In genomic region chr5:24030579-24030969, GRCm38 (mm10) we compare ENCODE assay signal across 8 mouse cellular contexts. TPM values are rescaled to one million over a fixed set of nuclear protein-coding genes. Genes with fewer than 3 reads are reported as not detected.
DNase-seq lines count a peak whose midpoint lies in the region; ATAC-seq and TF ChIP-seq lines count a peak whose summit lies in the region.

TSS of gene Fam126a (minus strand) at chr5:24030690.

- intact Hi-C loops in heart, adult 2 months (cut with DNase I) = loop anchor here (2.0 kb wide), 2 partner anchors 22 to 36 kb away; no protein-coding TSS in a partner anchor

- peak; percentile 94 for DNase-seq in 3134 (ENCODE audit: extremely low read depth, insufficient read length, low spot score)
- DNase-seq in adrenal gland, postnatal 36 days = peak; percentile 96 to 98
- DNase-seq in heart, adult 2 months = peak; percentile 94 to 97
- DNase-seq in kidney, adult 8-10 months = peak; percentile 92 to 95
- DNase-seq in limb, embryonic 14.5 days (ENCODE audit: low spot score) = peak; percentile 97
- DNase-seq in midbrain, postnatal 0 days (ENCODE audit: low spot score) = peak; percentile 98
- peak; percentile 90 to 91 for DNase-seq in spleen, postnatal 14 days (ENCODE audit: low spot score in 2 of 2)

- H3K4me3 ChIP-seq in embryonic facial prominence, embryonic 13.5 days = peak within 1 kb of the TSS; percentile 91
- peak within 1 kb of the TSS; percentile 73 for H3K4me3 ChIP-seq in heart, adult 2 months
- H3K4me3 ChIP-seq in limb, embryonic 14.5 days (replicated peaks; ENCODE audit: low read length) = peak within 1 kb of the TSS; percentile 88
- peak within 1 kb of the TSS; percentile 69 for H3K4me3 ChIP-seq in midbrain, postnatal 0 days (ENCODE audit: low read depth, low read length)

- H3K27ac ChIP-seq in embryonic facial prominence, embryonic 13.5 days = peak within 1 kb of the TSS; percentile 75
- H3K27ac ChIP-seq in heart, adult 2 months = peak within 1 kb of the TSS; percentile 92
- H3K27ac ChIP-seq in limb, embryonic 14.5 days (replicated peaks; ENCODE audit: low read depth, low read length) = peak within 1 kb of the TSS; percentile 78
- H3K27ac ChIP-seq in midbrain, postnatal 0 days (ENCODE audit: low read depth, low read length) = peak within 1 kb of the TSS; percentile 39; the same call in 1 of the 2 replicates

- H3K9me3 ChIP-seq in embryonic facial prominence, embryonic 13.5 days = no peaks in the 10 kb centered on the region
- H3K9me3 ChIP-seq in limb, embryonic 14.5 days (ENCODE audit: control insufficient read depth, low read length) = no peaks in the 10 kb centered on the region
- no peaks in the 10 kb centered on the region for H3K9me3 ChIP-seq in midbrain, postnatal 0 days (ENCODE audit: low read length)

- peak within 1 kb of the TSS; percentile 88 for H3K9ac ChIP-seq in embryonic facial prominence, embryonic 13.5 days
- peak within 1 kb of the TSS; percentile 97 for H3K9ac ChIP-seq in heart, adult 2 months (ENCODE audit: low read depth, low read length)
- peak within 1 kb of the TSS; percentile 81 for H3K9ac ChIP-seq in limb, embryonic 14.5 days (ENCODE audit: low read depth, low read length, severe bottlenecking)
- peak within 1 kb of the TSS; percentile 73 for H3K9ac ChIP-seq in midbrain, postnatal 0 days (replicated peaks; ENCODE audit: low read length, poor library complexity, severe bottlenecking)

- TF ChIP-seq CTCF in heart, adult 2 months (IDR thresholded peaks at IDR 0.05) = no peak
- TF ChIP-seq CTCF in midbrain, postnatal 0 days (IDR thresholded peaks at IDR 0.05) = no peak

- no peaks in the 10 kb centered on the region for H3K4me1 ChIP-seq in embryonic facial prominence, embryonic 13.5 days
- peaks cover 16% of the 10 kb centered on the region for H3K4me1 ChIP-seq in heart, adult 2 months (ENCODE audit: control insufficient read depth, insufficient read depth, low read length)
- 0 out of 2 replicates have a peak, but pooled peaks cover 2% of the 10 kb centered on the region for H3K4me1 ChIP-seq in limb, embryonic 14.5 days (ENCODE audit: control insufficient read depth, insufficient read depth, low read length)
- no peaks in the 10 kb centered on the region for H3K4me1 ChIP-seq in midbrain, postnatal 0 days (ENCODE audit: insufficient read depth, low read length)

- H3K79me2 ChIP-seq in heart, adult 2 months (replicated peaks; ENCODE audit: control insufficient read depth, insufficient read depth, low read length) = peaks cover 2% of the 10 kb centered on the region; the same call in 1 of the 2 replicates

- TF ChIP-seq EP300 in heart, adult 2 months (IDR thresholded peaks at IDR 0.05; ENCODE audit: insufficient read depth, low read depth, low read length) = no peak

- 1% methylated on average over 16 of the region's 16 CpGs for WGBS in embryonic facial prominence, embryonic 13.5 days
- WGBS in heart, adult 2 months = under 1% methylated on average over 16 of the region's 16 CpGs
- 2% methylated on average over 16 of the region's 16 CpGs for WGBS in limb, embryonic 14.5 days
- WGBS in midbrain, postnatal 0 days = under 1% methylated on average over 16 of the region's 16 CpGs

- H3K27me3 ChIP-seq in embryonic facial prominence, embryonic 13.5 days = no peaks in the 10 kb centered on the region
- no peaks in the 10 kb centered on the region for H3K27me3 ChIP-seq in heart, adult 2 months (ENCODE audit: control insufficient read depth, insufficient read depth, low read length)
- no peaks in the 10 kb centered on the region for H3K27me3 ChIP-seq in limb, embryonic 14.5 days (ENCODE audit: control insufficient read depth, insufficient read depth, low read length)
- H3K27me3 ChIP-seq in midbrain, postnatal 0 days (ENCODE audit: insufficient read depth, low read length) = no peaks in the 10 kb centered on the region

- TF ChIP-seq POLR2A in heart, adult 2 months (IDR thresholded peaks at IDR 0.05; ENCODE audit: insufficient read depth, low read depth, low read length) = peak; percentile 90
- peak; percentile 82; the same call in 1 of the 2 replicates for TF ChIP-seq POLR2A in limb, embryonic 14.5 days (IDR thresholded peaks at IDR 0.05; ENCODE audit: borderline replicate concordance, extremely low read depth, insufficient read depth, insufficient read length)

- H3K4me2 ChIP-seq in embryonic facial prominence, embryonic 13.5 days = peak within 1 kb of the TSS; percentile 76
- H3K4me2 ChIP-seq in limb, embryonic 14.5 days (replicated peaks; ENCODE audit: low read depth, low read length, severe bottlenecking) = peak within 1 kb of the TSS; percentile 79
- peak within 1 kb of the TSS; percentile 73 for H3K4me2 ChIP-seq in midbrain, postnatal 0 days (ENCODE audit: low read depth, low read length, poor library complexity, severe bottlenecking)

- ATAC-seq in embryonic facial prominence, embryonic 13.5 days (ENCODE audit: insufficient number of reproducible peaks, insufficient read depth, low FRiP score, low TSS enrichment, low read depth) = peak; percentile 100
- ATAC-seq in limb, embryonic 14.5 days (ENCODE audit: low FRiP score, low read depth) = peak; percentile 100
- peak; percentile 100 for ATAC-seq in midbrain, postnatal 0 days (ENCODE audit: low FRiP score)

- H3K36me3 ChIP-seq in embryonic facial prominence, embryonic 13.5 days = no peaks in the 10 kb centered on the region
- peaks cover 2% of the 10 kb centered on the region for H3K36me3 ChIP-seq in heart, adult 2 months (ENCODE audit: control insufficient read depth, insufficient read depth, low read length)
- no peaks in the 10 kb centered on the region for H3K36me3 ChIP-seq in limb, embryonic 14.5 days (ENCODE audit: control insufficient read depth, insufficient read depth, low read length)
- no peaks in the 10 kb centered on the region for H3K36me3 ChIP-seq in midbrain, postnatal 0 days (ENCODE audit: insufficient read depth, low read length)

RNA-seq across cellular contexts. Expression of gene Fam126a, which starts in this region (rescaled TPM):
- 100 to 1,000 TPM in 1 of 2 experiments, 10 to 100 TPM in 1; 84.2 to 108 TPM for total RNA-seq in adrenal gland, postnatal 36 days (2021)
- polyA plus RNA-seq in embryonic facial prominence, embryonic 13.5 days (2015; fragmentation: Nextera tagmentation; extraction: Ambion mirVana) = 27.1 and 30.0 TPM in 2 replicates
- 10 to 100 TPM; 41.3 to 44.1 TPM for total RNA-seq in heart, adult 2 months (2021)
- 9.2 and 18.1 TPM in 2 replicates for polyA plus RNA-seq in heart, adult 2 months (2012; rRNA removed)
- polyA plus RNA-seq in limb, embryonic 14.5 days (2012; rRNA removed) = 22.4 and 23.4 TPM in 2 replicates
- 38.5 and 49.1 TPM in 2 replicates for polyA plus RNA-seq in limb, embryonic 14.5 days (2014; fragmentation: Nextera tagmentation; extraction: Ambion mirVana)
- 23.7 and 30.8 TPM in 2 replicates for total RNA-seq in midbrain, postnatal 0 days (2014; rRNA removed)
- polyA plus RNA-seq in midbrain, postnatal 0 days (2015; fragmentation: Nextera tagmentation; extraction: Ambion mirVana) = 17.0 and 19.7 TPM in 2 replicates

Comparison
In these comparisons a context has a peak if more than half of its experiments do, and no peak if none do; other contexts are left out.
1. Peak in every context shown above with its lines: DNase-seq, ATAC-seq, H3K4me3 ChIP-seq and H3K27ac ChIP-seq.
2. H3K27ac ChIP-seq: peak in every context shown above with its lines; median percentile 92 in heart, adult 2 months; 78 in limb, embryonic 14.5 days; 75 in embryonic facial prominence, embryonic 13.5 days; 39 in midbrain, postnatal 0 days.